Mouse (Mus musculus) layer of hippocampus, adult 6 months (tissue): ENCODE measurements around the gene 5730596B20Rik. TPM values are rescaled to one million over a fixed set of nuclear protein-coding genes. Genes with fewer than 3 reads are reported as not detected.

Experiments
- long read RNA-seq, 2 experiments: library from polyadenylated mRNA; unstranded; transcript quantifications; one replicate each; pipeline ENCODE4 v2.0.0; 2019 to 2020
- microRNA-seq: library from miRNA; unstranded; fragments of <30 nt; microRNA quantifications from one replicate; pipeline ENCODE4 v1.2.0, GENCODE M21; 2020
- polyA plus RNA-seq: library from polyadenylated mRNA; unstranded; fragments of <200 nt; fragmentation: Nextera tagmentation; gene quantifications from 2 replicates; pipeline ENCODE4 v1.2.3, GENCODE M21; 2021

Gene 5730596B20Rik
- not detected in 2 replicates for polyA plus RNA-seq
- long read RNA-seq, experiment 1: 0 reads
- long read RNA-seq, experiment 2: 0 reads

DNA sequence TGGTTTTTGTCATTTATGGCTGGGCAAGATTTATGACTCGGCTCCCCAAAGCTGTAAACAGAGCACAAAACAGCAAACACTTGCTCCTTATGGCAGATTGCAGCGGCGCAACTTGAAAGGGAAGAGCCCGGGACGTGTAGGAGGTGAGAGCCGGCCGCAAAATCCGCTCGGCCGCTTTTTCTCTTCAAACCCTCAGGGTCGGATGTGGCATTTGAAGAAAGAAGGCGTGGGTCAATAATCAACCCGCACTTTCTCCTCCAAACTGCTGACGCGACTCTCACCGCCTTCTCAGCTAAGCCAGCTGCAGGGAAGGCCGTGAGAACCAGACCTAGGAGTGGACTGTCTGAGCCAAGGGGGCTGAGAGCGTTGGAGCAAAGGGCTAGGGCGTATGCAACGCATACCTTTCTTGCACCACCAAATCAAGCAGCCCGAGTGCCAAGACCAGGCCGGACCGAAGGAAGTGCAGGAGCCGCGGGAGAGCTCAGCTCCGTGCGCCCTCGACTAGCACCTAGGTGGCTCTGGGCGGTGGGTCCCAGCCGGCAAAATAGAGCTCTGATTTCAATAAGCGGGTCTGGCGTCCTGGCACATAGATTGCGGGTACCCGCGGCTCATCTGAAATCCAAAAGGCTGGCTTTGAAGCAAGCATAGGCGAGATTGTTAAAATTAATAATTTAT is at the start of gene 5730596B20Rik:
Gene 5730596B20Rik (plus strand): TSS at position 438 of the 675 bp plus-strand sequence.

GRCm38 (mm10) chr6:52158276-52159051 is 18.8 kb upstream of the 5730596B20Rik start, which contains the start of gene Hoxa1:
Hoxa1 (minus strand) TSS chr6:52158317.

GRCm38 (mm10) chr6:52164626-52165440 is 12.5 kb upstream of the 5730596B20Rik start, which contains the start of gene Hoxa2:
Hoxa2 (minus strand) TSS chr6:52164831.

GRCm38 (mm10) chr6:52190906-52191810 is 13.9 kb downstream of the 5730596B20Rik start, which contains the start of gene Hoxa4:
Hoxa4 (minus strand) TSS chr6:52191753.

GRCm38 (mm10) chr6:52204050-52204752 is 26.9 kb downstream of the 5730596B20Rik start, which contains the start of gene Hoxa5:
Hoxa5 (minus strand) TSS chr6:52204587.

GRCm38 (mm10) chr6:52208072-52208867 is 31.0 kb downstream of the 5730596B20Rik start, which contains the start of gene Hoxa6:
Hoxa6 (minus strand) TSS chr6:52208722.

DNA sequence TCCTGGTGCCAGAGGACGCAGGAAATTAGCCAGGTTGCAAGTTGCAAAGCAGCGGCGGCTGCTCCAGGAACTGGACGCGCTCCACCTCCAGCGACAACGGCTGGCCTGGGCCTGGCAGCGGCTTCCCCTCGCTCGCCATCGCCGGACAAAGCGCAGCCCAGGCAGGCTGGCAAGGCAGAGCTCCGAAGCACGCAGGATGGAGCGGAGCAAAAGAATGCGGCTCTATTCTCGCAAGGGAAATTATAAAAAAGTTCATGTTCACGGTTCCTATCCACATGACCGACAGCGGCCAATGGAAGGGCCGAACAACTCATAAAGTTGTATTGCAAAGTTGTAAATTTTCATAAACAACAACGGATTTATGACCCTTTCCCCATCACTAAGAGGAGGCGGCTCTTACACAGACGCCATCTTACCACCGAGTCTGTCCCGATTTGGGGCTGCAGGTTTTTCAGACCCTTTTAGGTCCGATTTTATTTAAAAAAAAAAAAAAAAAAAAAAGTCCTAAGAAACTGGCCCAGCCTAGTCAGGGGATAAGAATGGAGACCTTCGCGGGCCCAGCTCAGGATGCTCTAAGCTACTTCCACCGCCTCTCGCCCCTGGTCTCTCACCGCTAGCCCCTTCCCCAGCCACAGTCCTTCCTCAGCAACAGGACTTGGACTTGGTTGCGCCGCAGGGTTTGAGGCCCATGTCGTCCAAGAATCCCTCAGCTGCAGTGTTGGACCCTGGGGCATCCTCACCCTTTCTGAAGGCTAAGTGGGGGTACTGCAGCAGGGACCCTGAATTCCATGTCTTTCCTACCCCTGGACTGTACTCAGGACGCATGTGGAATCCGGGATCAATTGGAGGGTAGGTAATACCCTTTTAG is 36.1 kb downstream of the 5730596B20Rik start, which contains the start of the genes Hoxa3 and Gm28308:
Gene Hoxa3 (minus strand): TSS at position 218 of the 868 bp plus-strand sequence.
Gene Gm28308 (minus strand): TSS at position 221 of the 868 bp plus-strand sequence.

GRCm38 (mm10) chr6:52221337-52221992 is 44.2 kb downstream of the 5730596B20Rik start, which contains the start of gene Hoxa7:
Hoxa7 (minus strand) TSS chr6:52221854.

Small RNAs within 50 kb of the gene (microRNA-seq; reads per million reads assigned to microRNA genes)
- gene Mir196b: not detected

Other genes starting within 250 kb of the 5730596B20Rik start
- gene Skap2, start 164.9 kb upstream of the 5730596B20Rik start, polyA plus RNA-seq: 13.2 and 17.0 TPM in 2 replicates
- not detected in 2 replicates for gene Hoxa1, start 19.2 kb upstream of the 5730596B20Rik start, polyA plus RNA-seq
- gene Hoxa2, start 12.7 kb upstream of the 5730596B20Rik start, polyA plus RNA-seq: not detected in 2 replicates
- not detected in 2 replicates for gene Hoxa4, start 14.3 kb downstream of the 5730596B20Rik start, polyA plus RNA-seq
- not detected in 2 replicates for gene Hoxa5, start 27.1 kb downstream of the 5730596B20Rik start, polyA plus RNA-seq
- gene Hoxa6, start 31.2 kb downstream of the 5730596B20Rik start, polyA plus RNA-seq: not detected in 2 replicates
- not detected in 2 replicates for gene Hoxa3, start 35.8 kb downstream of the 5730596B20Rik start, polyA plus RNA-seq
- gene Gm28308, start 35.8 kb downstream of the 5730596B20Rik start, polyA plus RNA-seq: not detected in 2 replicates
- 0.29 TPM in 1 of 2 replicates, not detected in the other for gene Hoxa7, start 44.4 kb downstream of the 5730596B20Rik start, polyA plus RNA-seq
- gene Hoxa9, start 53.6 kb downstream of the 5730596B20Rik start, polyA plus RNA-seq: not detected in 2 replicates
- not detected in 2 replicates for gene Hoxa10, start 63.4 kb downstream of the 5730596B20Rik start, polyA plus RNA-seq
- not detected in 2 replicates for gene Hoxa11, start 68.3 kb downstream of the 5730596B20Rik start, polyA plus RNA-seq
- gene Hoxa13, start 83.4 kb downstream of the 5730596B20Rik start, polyA plus RNA-seq: not detected in 2 replicates
- gene Evx1, start 136.0 kb downstream of the 5730596B20Rik start, polyA plus RNA-seq: not detected in 2 replicates